Mouse (Mus musculus): ENCODE measurements around the gene Ubqln1. TPM values are rescaled to one million over a fixed set of nuclear protein-coding genes. Genes with fewer than 3 reads are reported as not detected.
"Not testable (repeated sequence)": the region's sequence is repeated elsewhere in the genome, so short reads cannot be mapped to it uniquely, and the experiment has no call there.

Gene Ubqln1
- polyA plus RNA-seq, 1 experiment from 2014 or later = 95.5 TPM

- ATAC-seq (replicated peaks; ENCODE audit: low FRiP score) = no peak
- no peak overlapping the region for H3K27ac ChIP-seq (ENCODE audit: low read depth, low read length)
- H3K4me1 ChIP-seq (replicated peaks; ENCODE audit: control insufficient read depth, insufficient read depth, low read length) = peaks cover 5% of the 10 kb centered on the region
- DNase-seq (ENCODE audit: low spot score) = no peak
- H3K27me3 ChIP-seq (replicated peaks; ENCODE audit: control insufficient read depth, insufficient read depth, low read length) = no peaks in the 10 kb centered on the region
- H3K4me2 ChIP-seq = no peak overlapping the region
- no peaks in the 10 kb centered on the region for H3K9me3 ChIP-seq (ENCODE audit: control insufficient read depth, low read length)
- H3K4me3 ChIP-seq (ENCODE audit: low read depth, low read length) = no peak overlapping the region
- H3K9ac ChIP-seq (ENCODE audit: low read depth, low read length) = no peak overlapping the region
- WGBS = 75% methylated on average over 2 of the region's 2 CpGs
- peaks cover 12% of the 10 kb centered on the region for H3K36me3 ChIP-seq (ENCODE audit: control insufficient read depth, insufficient read depth, low read length)
These were observed 59.4 kb downstream of the Ubqln1 start for GRCm38 (mm10) chr13:58156031-58156430.

- no peak for DNase-seq (ENCODE audit: low spot score)
- H3K4me1 ChIP-seq (replicated peaks; ENCODE audit: control insufficient read depth, insufficient read depth, low read length) = no peaks in the 10 kb centered on the region
- 64% methylated on average over 11 of the region's 11 CpGs for WGBS
These were observed 65.0 kb downstream of the Ubqln1 start for GRCm38 (mm10) chr13:58150442-58150841.

GRCm38 (mm10) chr13:58149629-58150028 is 65.8 kb downstream of the Ubqln1 start:
- Histone ChIP-seq H3K4me2 (no peak overlapping the region), H3K27ac (ENCODE audit: low read depth, low read length) (no peak overlapping the region), H3K9me3 (ENCODE audit: control insufficient read depth, low read length) (no peaks in the 10 kb centered on the region), H3K9ac (ENCODE audit: low read depth, low read length) (no peak overlapping the region), H3K4me3 (ENCODE audit: low read depth, low read length) (no peak overlapping the region), H3K36me3 (ENCODE audit: control insufficient read depth, insufficient read depth, low read length) (no peaks in the 10 kb centered on the region), H3K4me1 (replicated peaks; ENCODE audit: control insufficient read depth, insufficient read depth, low read length) (no peaks in the 10 kb centered on the region), H3K27me3 (replicated peaks; ENCODE audit: control insufficient read depth, insufficient read depth, low read length) (no peaks in the 10 kb centered on the region)
- WGBS = 87% methylated on average over 3 of the region's 3 CpGs
- DNase-seq (ENCODE audit: low spot score) (no peak), ATAC-seq (replicated peaks; ENCODE audit: low FRiP score) (no peak)

More at GRCm38 (mm10) chr13:58150442-58150841, 65.0 kb downstream of the Ubqln1 start:
- H3K4me2 ChIP-seq = no peak overlapping the region
- no peaks in the 10 kb centered on the region for H3K36me3 ChIP-seq (ENCODE audit: control insufficient read depth, insufficient read depth, low read length)
- H3K4me3 ChIP-seq (ENCODE audit: low read depth, low read length) = no peak overlapping the region
- no peaks in the 10 kb centered on the region for H3K9me3 ChIP-seq (ENCODE audit: control insufficient read depth, low read length)
- H3K27ac ChIP-seq (ENCODE audit: low read depth, low read length) = no peak overlapping the region
- no peak for ATAC-seq (replicated peaks; ENCODE audit: low FRiP score)
- H3K9ac ChIP-seq (ENCODE audit: low read depth, low read length) = no peak overlapping the region
- no peaks in the 10 kb centered on the region for H3K27me3 ChIP-seq (replicated peaks; ENCODE audit: control insufficient read depth, insufficient read depth, low read length)

GRCm38 (mm10) chr13:58149033-58149558 is 66.4 kb downstream of the Ubqln1 start:
- Histone ChIP-seq H3K36me3 (ENCODE audit: control insufficient read depth, insufficient read depth, low read length) (no peaks in the 10 kb centered on the region), H3K9me3 (ENCODE audit: control insufficient read depth, low read length) (no peaks in the 10 kb centered on the region), H3K27me3 (replicated peaks; ENCODE audit: control insufficient read depth, insufficient read depth, low read length) (no peaks in the 10 kb centered on the region), H3K4me3 (ENCODE audit: low read depth, low read length) (peak overlapping the region; percentile 48), H3K27ac (ENCODE audit: low read depth, low read length) (no peak overlapping the region; the same call in 1 of the 2 replicates), H3K4me2 (peak overlapping the region; percentile 89), H3K4me1 (replicated peaks; ENCODE audit: control insufficient read depth, insufficient read depth, low read length) (no peaks in the 10 kb centered on the region), H3K9ac (ENCODE audit: low read depth, low read length) (no peak overlapping the region)
- DNase-seq (ENCODE audit: low spot score) (no peak), ATAC-seq (replicated peaks; ENCODE audit: low FRiP score) (peak; percentile 53; the same call in 1 of the 2 replicates)
- 47% methylated on average over 5 of the region's 5 CpGs for WGBS

GRCm38 (mm10) chr13:58148256-58148831 is 67.1 kb downstream of the Ubqln1 start:
- DNase-seq (ENCODE audit: low spot score) (peak; percentile 72), ATAC-seq (replicated peaks; ENCODE audit: low FRiP score) (peak; percentile 90)
- Histone ChIP-seq H3K9ac (ENCODE audit: low read depth, low read length) (peak overlapping the region; percentile 57), H3K27me3 (replicated peaks; ENCODE audit: control insufficient read depth, insufficient read depth, low read length) (no peaks in the 10 kb centered on the region), H3K27ac (ENCODE audit: low read depth, low read length) (peak overlapping the region; percentile 25; the same call in 1 of the 2 replicates), H3K4me2 (peak overlapping the region; percentile 89), H3K4me1 (replicated peaks; ENCODE audit: control insufficient read depth, insufficient read depth, low read length) (no peaks in the 10 kb centered on the region), H3K9me3 (ENCODE audit: control insufficient read depth, low read length) (no peaks in the 10 kb centered on the region), H3K36me3 (ENCODE audit: control insufficient read depth, insufficient read depth, low read length) (no peaks in the 10 kb centered on the region), H3K4me3 (ENCODE audit: low read depth, low read length) (peak overlapping the region; percentile 48)
- 2% methylated on average over 17 of the region's 17 CpGs for WGBS

DNA sequence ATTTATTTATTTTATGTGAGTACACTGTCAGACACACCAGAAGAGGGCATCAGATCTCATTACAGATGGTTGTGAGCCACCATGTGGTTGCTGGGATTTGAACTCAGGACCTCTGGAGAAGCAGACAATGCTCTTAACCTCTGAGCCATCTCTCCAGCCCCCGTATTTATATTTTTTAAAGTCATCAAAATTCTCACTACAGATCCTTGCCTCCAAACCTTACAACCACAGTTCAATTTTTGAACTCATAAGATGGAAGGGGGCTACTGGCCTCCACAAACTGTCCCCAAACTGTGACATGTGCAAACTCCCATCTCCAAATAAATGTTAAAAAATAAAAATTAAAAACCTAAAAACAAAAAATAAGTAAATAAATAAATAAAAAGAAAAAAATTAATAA is 67.7 kb downstream of the Ubqln1 start:
- WGBS = 93% methylated on average over 1 of the region's 1 CpGs
- DNase-seq (ENCODE audit: low spot score) (no peak), ATAC-seq (replicated peaks; ENCODE audit: low FRiP score) (no peak)
- Histone ChIP-seq H3K9ac (ENCODE audit: low read depth, low read length) (no peak overlapping the region), H3K36me3 (ENCODE audit: control insufficient read depth, insufficient read depth, low read length) (no peaks in the 10 kb centered on the region), H3K4me3 (ENCODE audit: low read depth, low read length) (no peak overlapping the region), H3K4me1 (replicated peaks; ENCODE audit: control insufficient read depth, insufficient read depth, low read length) (no peaks in the 10 kb centered on the region), H3K9me3 (ENCODE audit: control insufficient read depth, low read length) (no peaks in the 10 kb centered on the region), H3K27ac (ENCODE audit: low read depth, low read length) (no peak overlapping the region), H3K4me2 (no peak overlapping the region; the same call in 1 of the 2 replicates), H3K27me3 (replicated peaks; ENCODE audit: control insufficient read depth, insufficient read depth, low read length) (no peaks in the 10 kb centered on the region)

- not testable (repeated sequence) for H3K4me3 ChIP-seq (ENCODE audit: low read depth, low read length); H3K4me1 ChIP-seq (replicated peaks; ENCODE audit: control insufficient read depth, insufficient read depth, low read length); H3K9me3 ChIP-seq (ENCODE audit: control insufficient read depth, low read length); ATAC-seq (replicated peaks; ENCODE audit: low FRiP score); DNase-seq (ENCODE audit: low spot score); H3K27me3 ChIP-seq (replicated peaks; ENCODE audit: control insufficient read depth, insufficient read depth, low read length); H3K9ac ChIP-seq (ENCODE audit: low read depth, low read length); H3K27ac ChIP-seq (ENCODE audit: low read depth, low read length); H3K36me3 ChIP-seq (ENCODE audit: control insufficient read depth, insufficient read depth, low read length); H3K4me2 ChIP-seq
- 96% methylated on average over 8 of the region's 8 CpGs for WGBS
These were observed 68.8 kb downstream of the Ubqln1 start for GRCm38 (mm10) chr13:58146603-58147002.

GRCm38 (mm10) chr13:58131692-58132091 is 83.8 kb downstream of the Ubqln1 start:
- no peaks in the 10 kb centered on the region; the same call in 1 of the 2 replicates for H3K9me3 ChIP-seq (ENCODE audit: control insufficient read depth, low read length)
- H3K27ac ChIP-seq (ENCODE audit: low read depth, low read length) = no peak overlapping the region
- ATAC-seq (replicated peaks; ENCODE audit: low FRiP score) (no peak), DNase-seq (ENCODE audit: low spot score) (no peak)
- H3K27me3 ChIP-seq (replicated peaks; ENCODE audit: control insufficient read depth, insufficient read depth, low read length) = no peaks in the 10 kb centered on the region
- H3K9ac ChIP-seq (ENCODE audit: low read depth, low read length) = no peak overlapping the region
- 50% methylated on average over 3 of the region's 3 CpGs for WGBS
- H3K4me2 ChIP-seq = no peak overlapping the region
- peaks cover 7% of the 10 kb centered on the region for H3K4me1 ChIP-seq (replicated peaks; ENCODE audit: control insufficient read depth, insufficient read depth, low read length)
- peaks cover 3% of the 10 kb centered on the region; the same call in 1 of the 2 replicates for H3K36me3 ChIP-seq (ENCODE audit: control insufficient read depth, insufficient read depth, low read length)
- no peak overlapping the region for H3K4me3 ChIP-seq (ENCODE audit: low read depth, low read length)

GRCm38 (mm10) chr13:58129687-58130246 is 85.7 kb downstream of the Ubqln1 start:
- H3K4me2 ChIP-seq = peak overlapping the region; percentile 72
- peak overlapping the region; percentile 100 for H3K9ac ChIP-seq (ENCODE audit: low read depth, low read length)
- peaks cover 3% of the 10 kb centered on the region; the same call in 1 of the 2 replicates for H3K36me3 ChIP-seq (ENCODE audit: control insufficient read depth, insufficient read depth, low read length)
- H3K9me3 ChIP-seq (ENCODE audit: control insufficient read depth, low read length) = no peaks in the 10 kb centered on the region
- no peak for DNase-seq (ENCODE audit: low spot score)
- H3K27ac ChIP-seq (ENCODE audit: low read depth, low read length) = peak overlapping the region; percentile 97
- peak overlapping the region; percentile 98 for H3K4me3 ChIP-seq (ENCODE audit: low read depth, low read length)
- WGBS = 23% methylated on average over 4 of the region's 4 CpGs
- H3K4me1 ChIP-seq (replicated peaks; ENCODE audit: control insufficient read depth, insufficient read depth, low read length) = peaks cover 17% of the 10 kb centered on the region
- ATAC-seq (replicated peaks; ENCODE audit: low FRiP score) = no peak
- no peaks in the 10 kb centered on the region for H3K27me3 ChIP-seq (replicated peaks; ENCODE audit: control insufficient read depth, insufficient read depth, low read length)
